Mouse (Mus musculus) megakaryocyte, embryonic 14.5 days (primary cell): ENCODE data around the gene Ncoa1.

Source experiments
- FLI1 ChIP-seq: IDR thresholded peaks from 2 replicates; pipeline ENCODE4 v1.6.1; 2012; ENCODE audit warnings: low read length, inconsistent platforms, mixed read lengths
- GATA1 ChIP-seq: IDR thresholded peaks from 3 replicates; pipeline ENCODE4 v1.6.1; 2012; ENCODE audit warnings: mixed read lengths, low read length, inconsistent platforms, borderline replicate concordance

GRCm38 (mm10) chr12:4454248-4454647 lies 22.7 kb downstream of the Ncoa1 start:
- TF ChIP-seq FLI1, result no peak
- TF ChIP-seq GATA1, result no peak
